In genomic region chr11:69372780-69373170, GRCm38 (mm10) we compare ENCODE assay signal across 8 mouse cellular contexts. TPM values are rescaled to one million over a fixed set of nuclear protein-coding genes. Genes with fewer than 3 reads are reported as not detected.
DNase-seq lines count a peak whose midpoint lies in the region; ATAC-seq and TF ChIP-seq lines count a peak whose summit lies in the region.

No protein-coding gene starts in this region.

- no peak overlapping the region for H3K27ac ChIP-seq in heart, postnatal 0 days (ENCODE audit: low read depth)
- no peak overlapping the region for H3K27ac ChIP-seq in ES-E14 (ENCODE audit: insufficient read depth, low read depth, low read length, poor library complexity, severe bottlenecking)
- H3K27ac ChIP-seq in forebrain, embryonic 12.5 days: peak overlapping the region; percentile 78
- peak overlapping the region; percentile 92 for H3K27ac ChIP-seq in liver, embryonic 16.5 days (ENCODE audit: low read length)

- 0 out of 2 replicates have a peak, but pooled peaks cover 6% of the 10 kb centered on the region for H3K36me3 ChIP-seq in heart, postnatal 0 days (replicated peaks; ENCODE audit: control insufficient read depth, insufficient read depth, low read length)
- H3K36me3 ChIP-seq in ES-E14 (ENCODE audit: control insufficient read depth, insufficient read depth, low read length, poor library complexity, severe bottlenecking): no peaks in the 10 kb centered on the region
- peaks cover 22% of the 10 kb centered on the region for H3K36me3 ChIP-seq in forebrain, embryonic 12.5 days (replicated peaks)
- H3K36me3 ChIP-seq in liver, embryonic 16.5 days (ENCODE audit: control insufficient read depth, insufficient read depth): no peaks in the 10 kb centered on the region

- no peak overlapping the region for H3K9ac ChIP-seq in heart, postnatal 0 days (replicated peaks; ENCODE audit: low read depth, low read length)
- no peak overlapping the region for H3K9ac ChIP-seq in ES-E14 (ENCODE audit: insufficient read depth, low read depth, low read length, poor library complexity, severe bottlenecking)
- no peak overlapping the region for H3K9ac ChIP-seq in forebrain, embryonic 12.5 days
- H3K9ac ChIP-seq in liver, embryonic 16.5 days (ENCODE audit: low read depth, low read length): no peak overlapping the region

- in situ Hi-C loops in ES-E14 (cut with MboI; ENCODE audit: low sequenced_read_pairs in 2 of 2, unreplicated experiment in 2 of 2): no loop called here

- no peaks in the 10 kb centered on the region for H3K27me3 ChIP-seq in heart, postnatal 0 days (ENCODE audit: control insufficient read depth, insufficient read depth, low read length)
- H3K27me3 ChIP-seq in forebrain, embryonic 12.5 days: no peaks in the 10 kb centered on the region
- H3K27me3 ChIP-seq in liver, embryonic 16.5 days (ENCODE audit: control insufficient read depth, insufficient read depth, low read depth, low read length): peaks cover 30% of the 10 kb centered on the region

- TF ChIP-seq EP300 in heart, postnatal 0 days (IDR thresholded peaks at IDR 0.05; ENCODE audit: low read depth): no peak

- no peak for DNase-seq in heart, postnatal 0 days (ENCODE audit: low spot score)
- DNase-seq in heart, adult 8-10 months (ENCODE audit: low spot score): no peak
- DNase-seq in ES-E14 (ENCODE audit: low read depth, low spot score): no peak
- DNase-seq in testis, postnatal 10 days (ENCODE audit: low spot score): no peak
- DNase-seq in adrenal gland, postnatal 36 days: no peak
- DNase-seq in adrenal gland, adult 2 months: no peak

- no peak overlapping the region for H3K4me2 ChIP-seq in heart, postnatal 0 days (ENCODE audit: low read depth, low read length)
- no peak overlapping the region; the same call in 1 of the 2 replicates for H3K4me2 ChIP-seq in forebrain, embryonic 12.5 days
- peak overlapping the region; percentile 82 for H3K4me2 ChIP-seq in liver, embryonic 16.5 days (ENCODE audit: low read depth, low read length)

- peaks cover 7% of the 10 kb centered on the region for H3K4me1 ChIP-seq in heart, postnatal 0 days (ENCODE audit: control insufficient read depth, insufficient read depth)
- peaks cover 0 to 14% of the 10 kb centered on the region in 2 experiments; a peak in 2 of 4 replicates for H3K4me1 ChIP-seq in ES-E14 (ENCODE audit: control insufficient read depth in 2 of 2, insufficient read depth in 2 of 2, low read length in 2 of 2, poor library complexity in 1 of 2)
- H3K4me1 ChIP-seq in forebrain, embryonic 12.5 days: peaks cover 38% of the 10 kb centered on the region
- peaks cover 44% of the 10 kb centered on the region for H3K4me1 ChIP-seq in liver, embryonic 16.5 days (ENCODE audit: control insufficient read depth, low read depth, low read length)

- H3K9me3 ChIP-seq in heart, postnatal 0 days (replicated peaks; ENCODE audit: control insufficient read depth, low read length): no peaks in the 10 kb centered on the region
- H3K9me3 ChIP-seq in ES-E14 (ENCODE audit: control insufficient read depth, insufficient read depth, low read depth, low read length): no peaks in the 10 kb centered on the region
- no peaks in the 10 kb centered on the region for H3K9me3 ChIP-seq in forebrain, embryonic 12.5 days
- no peaks in the 10 kb centered on the region for H3K9me3 ChIP-seq in liver, embryonic 16.5 days (replicated peaks; ENCODE audit: control insufficient read depth, low read length)

- H3K4me3 ChIP-seq in heart, postnatal 0 days (ENCODE audit: low read depth, low read length): no peak overlapping the region
- no peak overlapping the region for H3K4me3 ChIP-seq in ES-E14 (ENCODE audit: insufficient read depth in 1 of 2, low read depth in 1 of 2, low read length in 2 of 2, poor library complexity in 1 of 2, severe bottlenecking in 1 of 2)
- H3K4me3 ChIP-seq in forebrain, embryonic 12.5 days (replicated peaks): no peak overlapping the region
- H3K4me3 ChIP-seq in liver, embryonic 16.5 days (ENCODE audit: low read depth, low read length): peak overlapping the region; percentile 45

- no peak for ATAC-seq in heart, postnatal 0 days (ENCODE audit: insufficient read depth, low read depth)
- ATAC-seq in forebrain, embryonic 12.5 days (ENCODE audit: low FRiP score): no peak
- ATAC-seq in liver, embryonic 16.5 days (ENCODE audit: low read depth): peak; percentile 6; the same call in 1 of the 2 replicates

- 56% methylated on average over 3 of the region's 3 CpGs for WGBS in heart, postnatal 0 days
- WGBS in forebrain, embryonic 12.5 days: 62% methylated on average over 3 of the region's 3 CpGs
- WGBS in liver, embryonic 16.5 days (ENCODE audit: insufficient replicate concordance): 46% methylated on average over 3 of the region's 3 CpGs

- TF ChIP-seq CTCF in heart, postnatal 0 days (IDR thresholded peaks at IDR 0.05; ENCODE audit: low read depth): peak; percentile 35; the same call in 1 of the 2 replicates

TF ChIP-seq in ES-E14, 5 proteins besides CTCF, POLR2A, EP300 and RAD21:
- TF ChIP-seq CHD2 (IDR thresholded peaks at IDR 0.05; ENCODE audit: low read depth, low read length) (no peak), MAFK (IDR thresholded peaks at IDR 0.05; ENCODE audit: insufficient read depth, low read depth, low read length) (no peak), ZNF384 (IDR thresholded peaks at IDR 0.05; ENCODE audit: low read depth, low read length) (no peak), HCFC1 (IDR thresholded peaks at IDR 0.05; ENCODE audit: borderline replicate concordance, insufficient read depth, low read length) (no peak), ZC3H11A (IDR thresholded peaks at IDR 0.05; ENCODE audit: borderline replicate concordance, low read depth, low read length) (peak; percentile 47; the same call in 1 of the 2 replicates)

RNA-seq across cellular contexts. Expression of gene Chd3, which starts 3.6 kb away (rescaled TPM):
- 23.6 and 23.8 TPM in 2 replicates for total RNA-seq in heart, postnatal 0 days (2014; rRNA removed; ENCODE audit: low replicate concordance)
- 10.3 and 12.4 TPM in 2 replicates for polyA plus RNA-seq in heart, postnatal 0 days (2015; fragmentation: Nextera tagmentation; extraction: Ambion mirVana)
- total RNA-seq in heart, adult 8-10 months (2022): 10 to 100 TPM; 16.7 to 20.4 (median 18.3) TPM
- 21.6 and 27.0 TPM in 2 replicates for total RNA-seq in ES-E14 (2012; rRNA removed)
- polyA plus RNA-seq in forebrain, embryonic 12.5 days (2016; fragmentation: Nextera tagmentation; extraction: Ambion mirVana): 94.3 and 98.3 TPM in 2 replicates
- 5.0 and 5.7 TPM in 2 replicates for polyA plus RNA-seq in liver, embryonic 16.5 days (2015; fragmentation: Nextera tagmentation; extraction: Ambion mirVana)
- total RNA-seq in adrenal gland, postnatal 36 days (2021): 100 to 1,000 TPM in 1 of 2 experiments, 10 to 100 TPM in 1; 78.6 to 119 TPM
- total RNA-seq in adrenal gland, adult 2 months (2021): 10 to 100 TPM; 71.0 to 92.8 TPM
- polyA plus RNA-seq in adrenal gland, adult 2 months (2012; rRNA removed): 83.4 and 107 TPM in 2 replicates

RNA-seq across cellular contexts. Expression of gene Naa38, which starts 22.5 kb away (rescaled TPM):
- 64.9 and 93.4 TPM in 2 replicates for total RNA-seq in heart, postnatal 0 days (2014; rRNA removed; ENCODE audit: low replicate concordance)
- 171 and 175 TPM in 2 replicates for polyA plus RNA-seq in heart, postnatal 0 days (2015; fragmentation: Nextera tagmentation; extraction: Ambion mirVana)
- 100 to 1,000 TPM; 109 to 140 (median 120) TPM for total RNA-seq in heart, adult 8-10 months (2022)
- total RNA-seq in ES-E14 (2012; rRNA removed): 191 and 202 TPM in 2 replicates
- 91.7 and 103 TPM in 2 replicates for polyA plus RNA-seq in forebrain, embryonic 12.5 days (2016; fragmentation: Nextera tagmentation; extraction: Ambion mirVana)
- 73.4 and 76.8 TPM in 2 replicates for polyA plus RNA-seq in liver, embryonic 16.5 days (2015; fragmentation: Nextera tagmentation; extraction: Ambion mirVana)
- total RNA-seq in adrenal gland, postnatal 36 days (2021): 100 to 1,000 TPM; 132 to 158 TPM
- 100 to 1,000 TPM; 124 to 157 TPM for total RNA-seq in adrenal gland, adult 2 months (2021)
- polyA plus RNA-seq in adrenal gland, adult 2 months (2012; rRNA removed): 175 and 193 TPM in 2 replicates

RNA-seq across cellular contexts. Expression of gene Cyb5d1, which starts 22.7 kb away (rescaled TPM):
- 14.2 and 17.6 TPM in 2 replicates for total RNA-seq in heart, postnatal 0 days (2014; rRNA removed; ENCODE audit: low replicate concordance)
- 16.7 and 18.6 TPM in 2 replicates for polyA plus RNA-seq in heart, postnatal 0 days (2015; fragmentation: Nextera tagmentation; extraction: Ambion mirVana)
- total RNA-seq in heart, adult 8-10 months (2022): 10 to 100 TPM; 33.3 to 39.8 (median 36.9) TPM
- total RNA-seq in ES-E14 (2012; rRNA removed): 18.8 and 29.0 TPM in 2 replicates
- 55.0 and 60.9 TPM in 2 replicates for polyA plus RNA-seq in forebrain, embryonic 12.5 days (2016; fragmentation: Nextera tagmentation; extraction: Ambion mirVana)
- 9.5 and 9.9 TPM in 2 replicates for polyA plus RNA-seq in liver, embryonic 16.5 days (2015; fragmentation: Nextera tagmentation; extraction: Ambion mirVana)
- 10 to 100 TPM; 49.0 to 50.9 TPM for total RNA-seq in adrenal gland, postnatal 36 days (2021)
- 10 to 100 TPM; 44.2 to 59.7 TPM for total RNA-seq in adrenal gland, adult 2 months (2021)
- 10.7 and 11.8 TPM in 2 replicates for polyA plus RNA-seq in adrenal gland, adult 2 months (2012; rRNA removed)

RNA-seq across cellular contexts. Expression of gene Tmem88, which starts 25.3 kb away (rescaled TPM):
- 32.4 and 33.0 TPM in 2 replicates for total RNA-seq in heart, postnatal 0 days (2014; rRNA removed; ENCODE audit: low replicate concordance)
- 59.7 and 62.5 TPM in 2 replicates for polyA plus RNA-seq in heart, postnatal 0 days (2015; fragmentation: Nextera tagmentation; extraction: Ambion mirVana)
- total RNA-seq in heart, adult 8-10 months (2022): 10 to 100 TPM; 13.2 to 24.7 (median 19.5) TPM
- total RNA-seq in ES-E14 (2012; rRNA removed): 23.9 and 43.3 TPM in 2 replicates
- 9.1 and 11.2 TPM in 2 replicates for polyA plus RNA-seq in forebrain, embryonic 12.5 days (2016; fragmentation: Nextera tagmentation; extraction: Ambion mirVana)
- 7.1 and 7.8 TPM in 2 replicates for polyA plus RNA-seq in liver, embryonic 16.5 days (2015; fragmentation: Nextera tagmentation; extraction: Ambion mirVana)
- 10 to 100 TPM; 13.4 to 17.8 TPM for total RNA-seq in adrenal gland, postnatal 36 days (2021)
- 10 to 100 TPM; 10.8 to 16.0 TPM for total RNA-seq in adrenal gland, adult 2 months (2021)
- 86.3 and 94.7 TPM in 2 replicates for polyA plus RNA-seq in adrenal gland, adult 2 months (2012; rRNA removed)

RNA-seq across cellular contexts. Expression of gene Rnf227, which starts 32.5 kb away (rescaled TPM):
- 1.5 and 10.2 TPM in 2 replicates for total RNA-seq in heart, postnatal 0 days (2014; rRNA removed; ENCODE audit: low replicate concordance)
- 3.4 and 4.3 TPM in 2 replicates for polyA plus RNA-seq in heart, postnatal 0 days (2015; fragmentation: Nextera tagmentation; extraction: Ambion mirVana)
- total RNA-seq in heart, adult 8-10 months (2022): under 1 TPM; 0.34 to 0.44 (median 0.39) TPM
- total RNA-seq in ES-E14 (2012; rRNA removed): 1.3 and 1.8 TPM in 2 replicates
- polyA plus RNA-seq in forebrain, embryonic 12.5 days (2016; fragmentation: Nextera tagmentation; extraction: Ambion mirVana): 44.8 and 46.3 TPM in 2 replicates
- polyA plus RNA-seq in liver, embryonic 16.5 days (2015; fragmentation: Nextera tagmentation; extraction: Ambion mirVana): 0.62 and 0.74 TPM in 2 replicates
- total RNA-seq in adrenal gland, postnatal 36 days (2021): 1 to 10 TPM; 4.7 to 6.6 TPM
- 1 to 10 TPM; 3.3 to 6.8 TPM for total RNA-seq in adrenal gland, adult 2 months (2021)
- polyA plus RNA-seq in adrenal gland, adult 2 months (2012; rRNA removed): 0.88 and 1.1 TPM in 2 replicates

Comparison
In these comparisons a context has a peak if more than half of its experiments do, and no peak if none do; other contexts are left out.
1. H3K27ac ChIP-seq: peak in forebrain, embryonic 12.5 days (single experiment) and liver, embryonic 16.5 days (single experiment); none in heart, postnatal 0 days (single experiment) and ES-E14 (single experiment).